ENCODE assay signal across 33 mouse cellular contexts in the genomic region with DNA sequence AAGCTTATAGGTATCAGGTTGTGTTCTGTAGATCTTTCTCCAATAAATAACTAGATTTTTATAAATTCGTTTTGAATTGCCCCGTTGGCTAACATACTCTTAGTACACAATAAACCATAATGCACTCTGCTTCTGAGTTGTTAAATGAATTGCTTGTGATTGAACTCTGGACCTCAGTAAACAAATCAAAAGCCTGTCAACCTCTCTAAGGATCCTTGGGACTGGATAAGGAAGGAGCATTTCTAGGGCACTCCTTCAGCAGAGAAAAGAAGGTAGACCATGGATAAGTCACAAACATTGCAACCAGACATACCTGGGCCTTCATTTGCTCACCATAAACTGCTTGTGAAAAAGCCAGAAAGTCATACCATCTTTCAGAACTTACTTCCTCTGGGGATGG.
"Had no signal": no experiment of that assay in that cellular context is flagged by ENCODE, and none has a peak within 500 bp of the region (broad histone marks: within the 10 kb centered on the region; RNA-seq: fewer than 3 reads in every experiment).

No protein-coding gene starts in this region.

- H3K27me3 ChIP-seq: heart, embryonic 12.5 days; heart, embryonic 13.5 days; heart, embryonic 15.5 days; hindbrain, embryonic 12.5 days; hindbrain, embryonic 13.5 days; hindbrain, embryonic 15.5 days; kidney, embryonic 15.5 days had no signal

- H3K4me3 ChIP-seq: heart, embryonic 10.5 days; heart, embryonic 12.5 days; heart, embryonic 13.5 days; heart, embryonic 15.5 days; hindbrain, embryonic 10.5 days; hindbrain, embryonic 12.5 days; hindbrain, embryonic 13.5 days; hindbrain, embryonic 15.5 days; kidney, embryonic 15.5 days; layer of hippocampus, adult 2 months; left cerebral cortex, adult 2 months had no signal

- H3K36me3 ChIP-seq: heart, embryonic 10.5 days; heart, embryonic 12.5 days; heart, embryonic 13.5 days; heart, embryonic 15.5 days; hindbrain, embryonic 10.5 days; hindbrain, embryonic 12.5 days; hindbrain, embryonic 13.5 days; hindbrain, embryonic 15.5 days; kidney, embryonic 15.5 days had no signal

- H3K9ac ChIP-seq: heart, embryonic 12.5 days; heart, embryonic 13.5 days; heart, embryonic 15.5 days; hindbrain, embryonic 12.5 days; hindbrain, embryonic 13.5 days; hindbrain, embryonic 14.5 days; hindbrain, embryonic 15.5 days; kidney, embryonic 15.5 days had no signal

- H3K4me2 ChIP-seq: heart, embryonic 11.5 days; heart, embryonic 12.5 days; heart, embryonic 13.5 days; heart, embryonic 15.5 days; hindbrain, embryonic 12.5 days; hindbrain, embryonic 13.5 days; hindbrain, embryonic 14.5 days; hindbrain, embryonic 15.5 days; kidney, embryonic 15.5 days had no signal

- H3K9me3 ChIP-seq: heart, embryonic 10.5 days; heart, embryonic 12.5 days; heart, embryonic 13.5 days; heart, embryonic 15.5 days; hindbrain, embryonic 10.5 days; hindbrain, embryonic 12.5 days; hindbrain, embryonic 13.5 days; hindbrain, embryonic 15.5 days; kidney, embryonic 15.5 days had no signal

- DNase-seq: heart, postnatal 10 days; heart, postnatal 14 days; heart, postnatal 36 days; heart, postnatal 4 days; kidney, adult 11 months; kidney, adult 18-20 months; kidney, adult 2 months; kidney, adult 8-10 months; kidney, adult 9 months; kidney, postnatal 10 days; kidney, postnatal 14 days; kidney, postnatal 25 days; kidney, postnatal 36 days; kidney, postnatal 4 days; layer of hippocampus, adult 9-11 months; layer of hippocampus, postnatal 36 days had no signal

- H3K4me1 ChIP-seq: heart, embryonic 10.5 days; heart, embryonic 12.5 days; heart, embryonic 13.5 days; heart, embryonic 15.5 days; hindbrain, embryonic 10.5 days; hindbrain, embryonic 12.5 days; hindbrain, embryonic 13.5 days; hindbrain, embryonic 15.5 days; kidney, embryonic 15.5 days had no signal

- H3K27ac ChIP-seq: heart, embryonic 10.5 days; heart, embryonic 13.5 days; heart, embryonic 15.5 days; hindbrain, embryonic 10.5 days; hindbrain, embryonic 12.5 days; hindbrain, embryonic 13.5 days; hindbrain, embryonic 14.5 days; hindbrain, embryonic 15.5 days; hindbrain, postnatal 0 days; kidney, embryonic 15.5 days; kidney, postnatal 0 days; layer of hippocampus, adult 2 months; left cerebral cortex, adult 2 months had no signal

- ATAC-seq: hindbrain, embryonic 16.5 days; hindbrain, postnatal 0 days; inflammation-experienced regulatory T-cells, adult 6 months had no signal
